ENCODE assay signal across 20 mouse cellular contexts in the genomic region with DNA sequence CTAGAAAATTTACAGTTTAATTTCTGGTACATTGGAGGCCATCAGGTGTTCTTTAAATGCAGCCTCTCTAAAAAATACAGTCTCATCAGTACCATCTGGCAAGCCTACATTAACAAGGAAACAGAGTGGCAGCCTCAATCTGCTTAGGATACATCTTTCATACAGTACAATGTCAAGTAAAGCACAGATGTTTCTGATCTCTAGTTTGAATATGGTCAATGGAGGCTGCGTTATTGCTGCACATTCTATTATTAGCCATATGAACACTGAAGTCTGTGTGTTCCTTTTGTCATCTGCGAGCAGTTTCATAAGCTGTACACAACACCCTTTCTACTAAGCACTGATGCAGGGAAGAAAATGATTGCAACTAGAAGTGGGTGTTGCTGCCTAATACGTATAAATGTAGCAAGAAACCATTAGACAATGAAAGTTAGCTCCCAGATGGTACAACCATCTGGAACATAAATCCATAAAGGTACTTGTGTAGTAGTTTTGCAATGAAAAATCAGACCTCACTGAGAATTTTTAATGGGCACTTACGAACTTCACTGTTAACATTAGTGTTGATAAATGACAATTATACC.
DNase-seq lines count a peak whose midpoint lies in the region; ATAC-seq and TF ChIP-seq lines count a peak whose summit lies in the region.
"Had no signal": no experiment of that assay in that cellular context is flagged by ENCODE, and none has a peak within 500 bp of the region (broad histone marks: within the 10 kb centered on the region; RNA-seq: fewer than 3 reads in every experiment).

No protein-coding gene starts in this region.

- H3K4me3 ChIP-seq in forebrain, embryonic 13.5 days = no peak overlapping the region
- H3K4me3 ChIP-seq in forebrain, postnatal 0 days (ENCODE audit: low read depth, low read length) = no peak overlapping the region
- no peak overlapping the region for H3K4me3 ChIP-seq in hindbrain, postnatal 0 days (ENCODE audit: low read length)
- H3K4me3 ChIP-seq in hindbrain, embryonic 14.5 days (replicated peaks; ENCODE audit: low read length) = no peak overlapping the region
- no peak overlapping the region for H3K4me3 ChIP-seq in neural tube, embryonic 13.5 days
- H3K4me3 ChIP-seq: embryonic facial prominence, embryonic 15.5 days; heart, embryonic 12.5 days; megakaryocyte, embryonic 14.5 days had no signal

- no peaks in the 10 kb centered on the region for H3K9me3 ChIP-seq in forebrain, embryonic 13.5 days (replicated peaks)
- no peaks in the 10 kb centered on the region for H3K9me3 ChIP-seq in forebrain, postnatal 0 days (ENCODE audit: low read length)
- H3K9me3 ChIP-seq in hindbrain, postnatal 0 days (ENCODE audit: low read length) = no peaks in the 10 kb centered on the region
- no peaks in the 10 kb centered on the region for H3K9me3 ChIP-seq in hindbrain, embryonic 14.5 days (ENCODE audit: control insufficient read depth, low read length)
- no peaks in the 10 kb centered on the region for H3K9me3 ChIP-seq in neural tube, embryonic 13.5 days
- H3K9me3 ChIP-seq: embryonic facial prominence, embryonic 15.5 days; G1E; heart, embryonic 12.5 days; megakaryocyte, embryonic 14.5 days had no signal

- peak; percentile 71 for ATAC-seq in forebrain, embryonic 13.5 days
- ATAC-seq in forebrain, postnatal 0 days = no peak
- ATAC-seq in hindbrain, postnatal 0 days = no peak
- ATAC-seq in hindbrain, embryonic 14.5 days (ENCODE audit: low FRiP score) = no peak
- no peak for ATAC-seq in neural tube, embryonic 13.5 days (ENCODE audit: low read depth)
- ATAC-seq: activated CD4-positive, CD25-positive, alpha-beta regulatory T cell, adult 4 months had no signal

- no peak overlapping the region for H3K9ac ChIP-seq in forebrain, embryonic 13.5 days
- no peak overlapping the region for H3K9ac ChIP-seq in forebrain, postnatal 0 days
- no peak overlapping the region for H3K9ac ChIP-seq in hindbrain, postnatal 0 days (replicated peaks; ENCODE audit: low read length)
- H3K9ac ChIP-seq in hindbrain, embryonic 14.5 days = no peak overlapping the region
- no peak overlapping the region for H3K9ac ChIP-seq in neural tube, embryonic 13.5 days
- H3K9ac ChIP-seq: embryonic facial prominence, embryonic 15.5 days; heart, embryonic 12.5 days had no signal

- H3K4me2 ChIP-seq in forebrain, embryonic 13.5 days = no peak overlapping the region
- H3K4me2 ChIP-seq in forebrain, postnatal 0 days (ENCODE audit: low read depth) = no peak overlapping the region
- H3K4me2 ChIP-seq in hindbrain, postnatal 0 days (ENCODE audit: low read depth, low read length) = no peak overlapping the region
- H3K4me2 ChIP-seq in hindbrain, embryonic 14.5 days (replicated peaks) = no peak overlapping the region
- no peak overlapping the region for H3K4me2 ChIP-seq in neural tube, embryonic 13.5 days
- H3K4me2 ChIP-seq: embryonic facial prominence, embryonic 15.5 days; heart, embryonic 12.5 days; liver, embryonic 11.5 days had no signal

- H3K36me3 ChIP-seq in forebrain, embryonic 13.5 days (ENCODE audit: poor library complexity, severe bottlenecking) = no peaks in the 10 kb centered on the region
- H3K36me3 ChIP-seq in forebrain, postnatal 0 days (ENCODE audit: insufficient read depth) = no peaks in the 10 kb centered on the region
- no peaks in the 10 kb centered on the region for H3K36me3 ChIP-seq in hindbrain, postnatal 0 days (ENCODE audit: insufficient read depth, low read length)
- no peaks in the 10 kb centered on the region for H3K36me3 ChIP-seq in hindbrain, embryonic 14.5 days (replicated peaks; ENCODE audit: control insufficient read depth, insufficient read depth)
- H3K36me3 ChIP-seq in neural tube, embryonic 13.5 days = no peaks in the 10 kb centered on the region
- H3K36me3 ChIP-seq: embryonic facial prominence, embryonic 15.5 days; G1E; heart, embryonic 12.5 days had no signal

- intact Hi-C loops in heart, postnatal 10 days (cut with DNase I) = no loop called here

- H3K27me3 ChIP-seq in forebrain, embryonic 13.5 days = no peaks in the 10 kb centered on the region
- H3K27me3 ChIP-seq in forebrain, postnatal 0 days (ENCODE audit: insufficient read depth, low read length) = no peaks in the 10 kb centered on the region
- no peaks in the 10 kb centered on the region for H3K27me3 ChIP-seq in hindbrain, postnatal 0 days (ENCODE audit: insufficient read depth, low read length)
- H3K27me3 ChIP-seq in hindbrain, embryonic 14.5 days (ENCODE audit: control insufficient read depth, insufficient read depth, low read length) = no peaks in the 10 kb centered on the region
- H3K27me3 ChIP-seq in neural tube, embryonic 13.5 days = no peaks in the 10 kb centered on the region
- H3K27me3 ChIP-seq: embryonic facial prominence, embryonic 15.5 days; heart, embryonic 12.5 days; megakaryocyte, embryonic 14.5 days had no signal

- no peak for TF ChIP-seq CTCF in forebrain, postnatal 0 days (IDR thresholded peaks at IDR 0.05; ENCODE audit: low read depth)
- no peak for TF ChIP-seq CTCF in hindbrain, postnatal 0 days (IDR thresholded peaks at IDR 0.05; ENCODE audit: low read depth)

- no peaks in the 10 kb centered on the region for H3K4me1 ChIP-seq in forebrain, embryonic 13.5 days
- 0 out of 2 replicates have a peak, but pooled peaks cover 3% of the 10 kb centered on the region for H3K4me1 ChIP-seq in forebrain, postnatal 0 days (ENCODE audit: insufficient read depth)
- no peaks in the 10 kb centered on the region for H3K4me1 ChIP-seq in hindbrain, postnatal 0 days (ENCODE audit: insufficient read depth, low read length)
- H3K4me1 ChIP-seq in hindbrain, embryonic 14.5 days (replicated peaks; ENCODE audit: control insufficient read depth, insufficient read depth, low read length) = no peaks in the 10 kb centered on the region
- H3K4me1 ChIP-seq in neural tube, embryonic 13.5 days (replicated peaks) = no peaks in the 10 kb centered on the region
- H3K4me1 ChIP-seq: embryonic facial prominence, embryonic 15.5 days; heart, embryonic 12.5 days; megakaryocyte, embryonic 14.5 days had no signal

- 73% methylated on average over 4 of the region's 4 CpGs for WGBS in forebrain, embryonic 13.5 days
- WGBS in forebrain, postnatal 0 days = 55% methylated on average over 4 of the region's 4 CpGs
- 69% methylated on average over 4 of the region's 4 CpGs for WGBS in hindbrain, postnatal 0 days
- 76% methylated on average over 4 of the region's 4 CpGs for WGBS in hindbrain, embryonic 14.5 days
- 59% methylated on average over 4 of the region's 4 CpGs for WGBS in neural tube, embryonic 13.5 days

- DNase-seq in forebrain, postnatal 0 days = no peak
- DNase-seq in hindbrain, postnatal 0 days (ENCODE audit: low spot score) = peak; percentile 8
- DNase-seq in hindbrain, embryonic 14.5 days (ENCODE audit: low spot score) = no peak
- DNase-seq in neural tube, embryonic 10.5 days (ENCODE audit: extremely low spot score, low spot score) = no peak
- DNase-seq in layer of hippocampus, postnatal 36 days = peak; percentile 8 to 14
- no peak for DNase-seq in heart, postnatal 10 days
- DNase-seq: adrenal gland, postnatal 10 days; cerebellum, adult 11-12 months; cerebellum, postnatal 36 days; kidney, adult 8-10 months; kidney, postnatal 14 days; lung, adult 18-20 months had no signal

- H3K27ac ChIP-seq in forebrain, embryonic 13.5 days = no peak overlapping the region
- H3K27ac ChIP-seq in forebrain, postnatal 0 days (ENCODE audit: low read depth, low read length) = no peak overlapping the region
- no peak overlapping the region for H3K27ac ChIP-seq in hindbrain, postnatal 0 days
- H3K27ac ChIP-seq in hindbrain, embryonic 14.5 days = no peak overlapping the region
- H3K27ac ChIP-seq in neural tube, embryonic 13.5 days (replicated peaks) = 0 out of 2 replicates have a peak overlapping the region, but pooled peaks have one; percentile 3
- H3K27ac ChIP-seq: embryonic facial prominence, embryonic 15.5 days had no signal

Comparison
In these comparisons a context has a peak if more than half of its experiments do, and no peak if none do; other contexts are left out.
1. DNase-seq: peak in hindbrain, postnatal 0 days (single experiment) and layer of hippocampus, postnatal 36 days (2 of 2); none in forebrain, postnatal 0 days (single experiment), hindbrain, embryonic 14.5 days (single experiment), neural tube, embryonic 10.5 days (single experiment) and heart, postnatal 10 days (0 of 2).